Mouse (Mus musculus): ENCODE measurements around the gene Zfp422.

Zfp422 gene

DNA sequence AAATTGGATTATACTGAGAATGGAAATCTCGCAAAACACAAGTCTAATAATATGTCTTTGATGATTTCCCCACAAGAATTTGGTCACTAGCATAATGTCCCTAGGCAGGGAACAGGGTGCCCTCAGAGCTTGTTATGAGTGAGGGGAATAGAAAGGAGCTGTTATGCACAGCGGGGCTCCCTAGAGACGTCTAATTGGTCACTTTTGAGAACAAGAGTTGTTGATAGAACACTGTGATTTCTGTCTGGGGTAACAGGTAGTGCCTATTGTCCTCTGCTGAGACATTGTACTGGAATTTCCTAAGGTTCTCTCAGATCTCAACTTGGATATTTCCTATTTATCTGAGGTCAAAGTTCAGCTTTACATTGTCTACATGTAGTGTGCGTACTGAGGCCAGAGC, 44.7 kb downstream of the Zfp422 start, which contains the start of gene Olfr215:
TSS of gene Olfr215 (minus strand) at position 101 of the 400 bp plus-strand sequence.
- DNase-seq (ENCODE audit: extremely low spot score, low spot score), result no peak

Data from neural tube, embryonic 10.5 days (tissue).